Mouse (Mus musculus): ENCODE results near the gene Sertad2.

GRCm38 (mm10) chr11:20576046-20576635 is 33.1 kb downstream of the Sertad2 start:
- TF ChIP-seq CTCF (conservative IDR thresholded peaks at IDR 0.05; ENCODE audit: insufficient read depth, insufficient read length, low read depth, low read length) (no peak), POLR2A (IDR thresholded peaks at IDR 0.05; ENCODE audit: low read depth, low read length) (no peak)

All from kidney, adult 2 months (tissue).